Mouse (Mus musculus): ENCODE results near the gene Olfr1389.
"Not testable (repeated sequence)": the region's sequence is repeated elsewhere in the genome, so short reads cannot be mapped to it uniquely, and the experiment has no call there.

Olfr1389 gene

GRCm38 (mm10) chr11:49422767-49423166 is at the start of gene Olfr1389:
TSS of gene Olfr1389 (plus strand) at chr11:49423067.
- DNase-seq (ENCODE audit: low read depth, low spot score): no peak

GRCm38 (mm10) chr11:49383133-49383532 is 39.7 kb upstream of the Olfr1389 start:
- DNase-seq (ENCODE audit: low read depth, low spot score): no peak

- DNase-seq (ENCODE audit: low read depth, low spot score): not testable (repeated sequence)
Measured at GRCm38 (mm10) chr11:49386118-49386517, 36.7 kb upstream of the Olfr1389 start.

- peak; percentile 60 for DNase-seq (ENCODE audit: low read depth, low spot score)
Measured at GRCm38 (mm10) chr11:49392707-49393106, 30.2 kb upstream of the Olfr1389 start.

DNA sequence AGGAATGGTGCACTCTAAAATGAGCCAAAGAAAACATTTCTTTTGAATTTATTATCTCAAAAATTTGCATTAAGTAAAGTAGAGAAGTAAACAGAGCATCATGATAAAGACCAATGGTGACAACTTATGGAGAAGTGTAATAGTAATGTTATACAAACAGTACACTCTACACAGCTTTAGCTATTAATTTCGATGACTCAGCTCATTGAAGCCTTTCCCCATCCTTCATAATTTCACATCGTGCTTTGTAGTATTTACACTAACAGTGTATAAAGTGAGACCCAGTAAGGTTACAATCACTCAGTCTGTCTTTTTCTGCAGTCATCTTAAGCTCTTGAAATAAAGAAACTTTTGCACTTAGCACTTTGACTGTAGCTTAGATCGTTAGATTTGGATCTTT is 16.1 kb upstream of the Olfr1389 start:
- DNase-seq (ENCODE audit: low read depth, low spot score): no peak

GRCm38 (mm10) chr11:49410540-49410939 is 12.3 kb upstream of the Olfr1389 start:
- peak; percentile 83 for DNase-seq (ENCODE audit: low read depth, low spot score)

DNA sequence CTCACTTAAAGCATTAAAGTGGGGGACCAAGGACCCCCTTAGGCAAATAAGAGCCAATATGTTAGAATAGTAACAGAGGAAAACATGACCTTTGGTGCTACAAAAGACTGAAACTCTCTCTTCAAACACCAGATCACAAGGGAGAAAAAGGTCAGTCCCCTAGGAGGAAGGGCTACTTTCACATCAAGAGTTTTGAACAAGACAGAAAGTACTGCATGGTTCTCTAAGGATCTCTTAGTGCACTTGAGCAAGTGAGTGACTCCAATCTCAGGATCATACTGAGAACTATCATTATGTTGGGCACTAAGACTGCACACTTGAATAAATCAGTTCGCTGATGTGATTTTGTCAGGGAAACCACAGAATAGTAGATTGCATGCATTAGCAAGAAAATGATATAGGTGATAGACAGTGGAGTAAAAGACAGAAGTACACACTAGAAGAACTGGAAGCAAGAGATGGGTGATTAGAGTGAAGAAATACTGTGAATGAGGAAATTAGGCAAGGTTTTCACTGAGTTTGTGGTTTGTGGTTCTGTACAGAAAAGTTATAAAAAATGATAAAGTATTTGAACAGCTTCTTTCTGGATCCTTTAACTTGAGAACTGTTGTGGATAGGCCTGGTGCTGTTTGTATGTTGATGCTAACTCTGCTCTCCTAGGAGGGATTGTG is 2.5 kb downstream of the Olfr1389 start:
- no peak for DNase-seq (ENCODE audit: low read depth, low spot score)

GRCm38 (mm10) chr11:49429641-49430040 is 6.8 kb downstream of the Olfr1389 start:
- DNase-seq (ENCODE audit: low read depth, low spot score): no peak

DNA sequence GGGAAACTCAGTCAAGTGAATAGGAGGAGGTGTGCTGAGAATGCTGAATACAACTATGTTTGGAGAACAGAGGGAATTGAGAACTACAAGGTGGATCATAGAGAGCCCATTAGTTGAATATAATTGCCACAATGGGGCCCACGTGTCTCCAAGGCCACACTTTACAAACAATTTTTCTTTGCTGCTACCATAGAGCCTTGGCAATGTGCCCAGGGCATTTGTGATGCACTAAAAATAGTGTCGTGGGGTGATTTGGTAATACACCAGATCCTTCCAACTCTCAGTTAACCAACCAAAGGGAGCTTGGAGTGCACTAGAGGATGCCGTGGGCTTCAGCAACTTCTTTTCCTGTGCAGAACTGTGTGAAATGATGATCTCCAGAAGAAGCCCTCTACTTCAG is 13.5 kb downstream of the Olfr1389 start, which contains the start of gene Olfr1388:
TSS of gene Olfr1388 (plus strand) at position 214 of the 400 bp plus-strand sequence.
- no peak for DNase-seq (ENCODE audit: low read depth, low spot score)

DNA sequence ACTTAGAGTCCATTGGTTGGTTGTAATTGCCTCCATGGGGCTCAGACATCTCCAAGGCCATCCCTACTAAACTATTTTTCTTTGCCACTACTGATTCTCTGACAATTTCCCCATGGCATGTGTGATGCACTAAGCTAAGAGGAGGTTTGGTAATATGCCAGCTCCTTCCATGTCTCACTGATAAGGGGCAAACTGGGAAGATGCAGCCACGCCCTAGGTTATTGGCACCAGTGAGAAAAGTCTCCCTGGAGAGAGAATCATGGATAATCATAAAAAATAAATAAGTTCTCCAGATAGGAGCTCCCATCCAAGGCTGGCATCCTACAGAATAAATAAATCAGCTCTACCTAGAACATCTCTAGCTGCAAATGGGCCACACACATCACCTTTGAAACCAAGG is 32.2 kb downstream of the Olfr1389 start, which contains the start of gene Olfr1387:
TSS of gene Olfr1387 (plus strand) at position 301 of the 400 bp plus-strand sequence.
- DNase-seq (ENCODE audit: low read depth, low spot score): no peak

- not testable (repeated sequence) for DNase-seq (ENCODE audit: low read depth, low spot score)
Measured at GRCm38 (mm10) chr11:49464746-49465145, 41.9 kb downstream of the Olfr1389 start, which contains the start of gene Olfr1386. TSS of gene Olfr1386 (plus strand) at chr11:49465046.

All from R1 (cell line).